Mouse (Mus musculus): Measurements from ENCODE around the gene Poln.

GRCm38 (mm10) chr5:34186391-34186790 is 17.1 kb upstream of the Poln start:
- TF ChIP-seq CTCF (IDR thresholded peaks at IDR 0.05; ENCODE audit: low read depth, low read length) (no peak), POLR2A (IDR thresholded peaks at IDR 0.05; ENCODE audit: insufficient read depth, low read length) (no peak)
